Mouse (Mus musculus): Measurements from ENCODE around the gene Atp5k. TPM values are rescaled to one million over a fixed set of nuclear protein-coding genes. Genes with fewer than 3 reads are reported as not detected.

The Atp5k gene
- total and polyA plus RNA-seq, 3 experiments: 199 to 567 (median 276) TPM

- Histone ChIP-seq H3K9ac (ENCODE audit: insufficient read depth, low read depth) (no peak overlapping the region), H3K9me3 (replicated peaks; ENCODE audit: low read length) (no peaks in the 10 kb centered on the region), H3K27me3 (replicated peaks) (no peaks in the 10 kb centered on the region), H3K27ac (ENCODE audit: insufficient read depth, low read depth) (no peak overlapping the region), H3K4me1 (ENCODE audit: control insufficient read depth in 1 of 2, insufficient read depth in 2 of 2) (no peaks in the 10 kb centered on the region), H3K79me2 (replicated peaks; ENCODE audit: control insufficient read depth, extremely low read depth, insufficient read depth, poor library complexity, severe bottlenecking) (no peaks in the 10 kb centered on the region), H3K36me3 (replicated peaks in 1 of 2; ENCODE audit: control insufficient read depth in 1 of 2, insufficient read depth in 1 of 2, low read length in 1 of 2) (peaks cover 25 to 64% of the 10 kb centered on the region in 2 experiments), H3K4me3 (replicated peaks in 1 of 3; ENCODE audit: low read depth in 2 of 3, low read length in 2 of 3, poor library complexity in 1 of 3) (no peak overlapping the region), H3K4me2 (ENCODE audit: insufficient read depth, low read depth, poor library complexity, severe bottlenecking) (no peak overlapping the region)
- TF ChIP-seq NELFE (IDR thresholded peaks at IDR 0.05; ENCODE audit: low read depth, low read length): peak; percentile 30; the same call in 1 of the 2 replicates
- no peak for TF ChIP-seq POLR2A (IDR thresholded peaks at IDR 0.05; ENCODE audit: low read depth, low read length)
- peak; percentile 14; the same call in 1 of the 2 replicates for TF ChIP-seq JUND (conservative IDR thresholded peaks at IDR 0.05; ENCODE audit: low read depth, low read length)
- TF ChIP-seq ZC3H11A (IDR thresholded peaks at IDR 0.05; ENCODE audit: low read depth, low read length): peak; percentile 24; the same call in 1 of the 2 replicates
- TF ChIP-seq RAD21 (IDR thresholded peaks at IDR 0.05; ENCODE audit: low read depth, low read length): peak; percentile 87
- TF ChIP-seq SMC3 (IDR thresholded peaks at IDR 0.05; ENCODE audit: low read depth, low read length): peak; percentile 84
- peak; percentile 92 to 93 for TF ChIP-seq CTCF (conservative IDR thresholded peaks at IDR 0.05 in 1 of 2, IDR thresholded peaks at IDR 0.05 in 1 of 2; ENCODE audit: low read depth in 2 of 2, low read length in 2 of 2)
- TF ChIP-seq RCOR1 (conservative IDR thresholded peaks at IDR 0.05; ENCODE audit: low read depth, low read length): no peak
- peak; percentile 57 for DNase-seq (ENCODE audit: extremely low read depth)
- dilution Hi-C loops (cut with MboI; ENCODE audit: extremely low pct_ligation_motif_present, extremely low pct_unique_long_range_greater_than_20kb, low sequenced_read_pairs): no loop called here
- in situ Hi-C loops (cut with MboI; ENCODE audit: low pct_ligation_motif_present, low pct_unique_long_range_greater_than_20kb, low sequenced_read_pairs): loop anchor here (25.0 kb wide), 1 partner anchor 235 kb away; the partner anchor contains the start of genes Dgkq and Idua
Observed at GRCm38 (mm10) chr5:108427186-108427585, 7.1 kb downstream of the Atp5k start.

- TF ChIP-seq POLR2A (IDR thresholded peaks at IDR 0.05; ENCODE audit: low read depth, low read length): no peak
- no peak for TF ChIP-seq TCF12 (IDR thresholded peaks at IDR 0.05; ENCODE audit: low read depth, low read length)
- TF ChIP-seq ETS1 (conservative IDR thresholded peaks at IDR 0.05; ENCODE audit: low read depth, low read length): no peak
- no peak for DNase-seq (ENCODE audit: extremely low read depth)
- H3K4me2 ChIP-seq (ENCODE audit: insufficient read depth, low read depth, poor library complexity, severe bottlenecking): no peak overlapping the region
Observed at GRCm38 (mm10) chr5:108423427-108423826, 10.8 kb downstream of the Atp5k start.

DNA sequence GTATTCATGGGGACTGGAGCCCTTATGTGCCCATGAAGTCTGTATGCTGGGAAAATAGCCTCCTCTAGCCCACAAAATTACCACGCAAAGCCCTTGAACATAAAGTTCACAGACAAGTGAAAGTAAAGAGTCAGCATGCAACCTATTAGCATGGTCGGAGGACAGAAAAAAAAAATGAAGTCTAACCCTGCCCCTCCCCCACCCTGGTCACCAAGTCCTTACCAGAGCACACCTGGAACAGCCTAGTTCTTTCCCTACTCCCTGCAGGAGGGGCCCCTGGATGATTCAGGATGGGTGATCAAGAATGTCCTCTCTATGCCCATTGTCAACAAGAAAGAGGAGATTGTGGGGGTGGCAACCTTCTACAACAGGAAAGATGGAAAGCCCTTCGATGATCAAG lies 11.5 kb downstream of the Atp5k start:
- H3K4me1 ChIP-seq (ENCODE audit: control insufficient read depth in 1 of 2, insufficient read depth in 2 of 2): no peaks in the 10 kb centered on the region
- in situ Hi-C loops (cut with MboI; ENCODE audit: low pct_ligation_motif_present, low pct_unique_long_range_greater_than_20kb, low sequenced_read_pairs): no loop called here
- H3K27me3 ChIP-seq (replicated peaks): no peaks in the 10 kb centered on the region
- dilution Hi-C loops (cut with MboI; ENCODE audit: extremely low pct_ligation_motif_present, extremely low pct_unique_long_range_greater_than_20kb, low sequenced_read_pairs): no loop called here
- H3K79me2 ChIP-seq (replicated peaks; ENCODE audit: control insufficient read depth, extremely low read depth, insufficient read depth, poor library complexity, severe bottlenecking): no peaks in the 10 kb centered on the region
- H3K9ac ChIP-seq (ENCODE audit: insufficient read depth, low read depth): no peak overlapping the region
- peaks cover 0 to 22% of the 10 kb centered on the region in 2 experiments for H3K36me3 ChIP-seq (replicated peaks in 1 of 2; ENCODE audit: control insufficient read depth in 1 of 2, insufficient read depth in 1 of 2, low read length in 1 of 2)
- no peak for DNase-seq (ENCODE audit: extremely low read depth)
- H3K4me3 ChIP-seq (replicated peaks in 1 of 3; ENCODE audit: low read depth in 2 of 3, low read length in 2 of 3, poor library complexity in 1 of 3): no peak overlapping the region
- H3K9me3 ChIP-seq (replicated peaks; ENCODE audit: low read length): no peaks in the 10 kb centered on the region
- TF ChIP-seq ZNF384 (IDR thresholded peaks at IDR 0.05; ENCODE audit: low read depth, low read length) (peak; percentile 63), TCF12 (IDR thresholded peaks at IDR 0.05; ENCODE audit: low read depth, low read length) (no peak)
- no peak overlapping the region for H3K27ac ChIP-seq (ENCODE audit: insufficient read depth, low read depth)
- no peak overlapping the region for H3K4me2 ChIP-seq (ENCODE audit: insufficient read depth, low read depth, poor library complexity, severe bottlenecking)

More at GRCm38 (mm10) chr5:108423427-108423826, 10.8 kb downstream of the Atp5k start:
- H3K4me1 ChIP-seq (ENCODE audit: control insufficient read depth in 1 of 2, insufficient read depth in 2 of 2): no peaks in the 10 kb centered on the region
- H3K36me3 ChIP-seq (replicated peaks in 1 of 2; ENCODE audit: control insufficient read depth in 1 of 2, insufficient read depth in 1 of 2, low read length in 1 of 2): peaks cover 0 to 29% of the 10 kb centered on the region in 2 experiments
- H3K9ac ChIP-seq (ENCODE audit: insufficient read depth, low read depth): no peak overlapping the region
- in situ Hi-C loops (cut with MboI; ENCODE audit: low pct_ligation_motif_present, low pct_unique_long_range_greater_than_20kb, low sequenced_read_pairs): no loop called here
- no peaks in the 10 kb centered on the region for H3K9me3 ChIP-seq (replicated peaks; ENCODE audit: low read length)
- dilution Hi-C loops (cut with MboI; ENCODE audit: extremely low pct_ligation_motif_present, extremely low pct_unique_long_range_greater_than_20kb, low sequenced_read_pairs): no loop called here
- no peaks in the 10 kb centered on the region for H3K79me2 ChIP-seq (replicated peaks; ENCODE audit: control insufficient read depth, extremely low read depth, insufficient read depth, poor library complexity, severe bottlenecking)
- no peaks in the 10 kb centered on the region for H3K27me3 ChIP-seq (replicated peaks)
- no peak overlapping the region for H3K27ac ChIP-seq (ENCODE audit: insufficient read depth, low read depth)
- no peak overlapping the region for H3K4me3 ChIP-seq (replicated peaks in 1 of 3; ENCODE audit: low read depth in 2 of 3, low read length in 2 of 3, poor library complexity in 1 of 3)

Measured in CH12.LX (cell line).